Mouse (Mus musculus): ENCODE results near the gene Erbb4.

The Erbb4 gene

GRCm38 (mm10) chr1:69027816-69028215, 80.0 kb downstream of the Erbb4 start:
- DNase-seq (ENCODE audit: low read depth, low spot score) = no peak

DNA sequence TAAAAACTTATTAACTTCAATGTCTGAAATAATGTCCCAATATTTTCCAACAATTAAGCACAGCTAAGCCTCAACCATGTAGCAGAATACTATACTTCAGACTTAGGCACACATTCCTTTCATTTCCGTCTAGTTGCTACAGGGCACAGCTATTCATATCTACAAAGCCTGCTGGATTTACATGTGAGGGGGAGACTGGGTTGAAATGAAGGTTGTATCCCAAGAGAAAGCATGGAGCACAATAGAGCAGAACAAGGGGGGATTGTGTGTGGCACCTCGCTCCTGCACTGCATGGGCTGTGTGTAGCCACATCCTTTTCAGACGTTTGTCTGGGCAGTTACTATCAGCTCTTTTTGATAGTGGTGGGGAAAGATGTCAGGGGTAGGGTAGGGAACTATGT, 83.0 kb downstream of the Erbb4 start:
- DNase-seq (ENCODE audit: low read depth, low spot score) = no peak

GRCm38 (mm10) chr1:69023157-69023925, 84.5 kb downstream of the Erbb4 start:
- DNase-seq (ENCODE audit: low read depth, low spot score) = no peak

GRCm38 (mm10) chr1:69009800-69010505, 97.9 kb downstream of the Erbb4 start:
- DNase-seq (ENCODE audit: low read depth, low spot score) = no peak

GRCm38 (mm10) chr1:69001371-69001770, 106.5 kb downstream of the Erbb4 start:
- no peak for DNase-seq (ENCODE audit: low read depth, low spot score)

DNA sequence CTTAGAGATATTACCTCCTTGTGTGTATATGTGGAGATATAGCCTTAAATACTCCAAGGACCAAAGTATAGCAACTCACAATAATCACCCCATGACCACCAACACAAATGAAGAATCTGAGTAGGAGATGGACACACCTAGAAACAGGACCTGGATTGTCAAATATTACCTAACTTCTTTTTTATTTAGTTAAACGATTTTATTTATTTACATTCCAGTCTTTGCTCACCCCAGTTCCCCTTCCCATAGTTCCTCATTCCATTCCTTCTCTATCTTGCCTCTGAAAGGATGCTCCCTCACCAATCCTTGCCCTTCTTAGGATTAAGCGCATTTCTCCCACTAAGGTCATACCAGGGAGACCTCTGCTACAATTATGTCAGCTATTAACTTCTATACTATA, 128.6 kb downstream of the Erbb4 start:
- no peak for DNase-seq (ENCODE audit: low read depth, low spot score)

DNA sequence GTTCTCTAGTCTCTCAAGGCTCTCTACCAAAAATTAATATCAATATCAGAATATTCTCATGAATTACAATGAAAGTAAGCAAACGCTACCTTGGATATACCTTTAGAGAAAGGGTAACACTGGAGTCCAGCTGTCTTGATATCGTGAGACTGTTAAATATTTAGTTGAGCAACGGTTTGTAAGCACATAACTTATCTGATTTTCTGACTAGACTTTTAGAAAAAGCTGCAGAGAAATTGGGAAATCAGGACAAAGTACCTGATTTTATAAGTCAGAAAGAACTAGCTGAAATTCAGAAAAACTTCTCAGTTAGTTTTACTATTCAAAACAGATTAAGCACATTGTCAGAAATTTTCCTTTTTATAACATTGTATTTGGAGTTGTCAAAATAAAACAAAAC, 129.3 kb downstream of the Erbb4 start:
- no peak for DNase-seq (ENCODE audit: low read depth, low spot score)

GRCm38 (mm10) chr1:68973355-68974127, 134.3 kb downstream of the Erbb4 start:
- DNase-seq (ENCODE audit: low read depth, low spot score) = no peak

GRCm38 (mm10) chr1:68964127-68964526, 143.7 kb downstream of the Erbb4 start:
- no peak for DNase-seq (ENCODE audit: low read depth, low spot score)

DNA sequence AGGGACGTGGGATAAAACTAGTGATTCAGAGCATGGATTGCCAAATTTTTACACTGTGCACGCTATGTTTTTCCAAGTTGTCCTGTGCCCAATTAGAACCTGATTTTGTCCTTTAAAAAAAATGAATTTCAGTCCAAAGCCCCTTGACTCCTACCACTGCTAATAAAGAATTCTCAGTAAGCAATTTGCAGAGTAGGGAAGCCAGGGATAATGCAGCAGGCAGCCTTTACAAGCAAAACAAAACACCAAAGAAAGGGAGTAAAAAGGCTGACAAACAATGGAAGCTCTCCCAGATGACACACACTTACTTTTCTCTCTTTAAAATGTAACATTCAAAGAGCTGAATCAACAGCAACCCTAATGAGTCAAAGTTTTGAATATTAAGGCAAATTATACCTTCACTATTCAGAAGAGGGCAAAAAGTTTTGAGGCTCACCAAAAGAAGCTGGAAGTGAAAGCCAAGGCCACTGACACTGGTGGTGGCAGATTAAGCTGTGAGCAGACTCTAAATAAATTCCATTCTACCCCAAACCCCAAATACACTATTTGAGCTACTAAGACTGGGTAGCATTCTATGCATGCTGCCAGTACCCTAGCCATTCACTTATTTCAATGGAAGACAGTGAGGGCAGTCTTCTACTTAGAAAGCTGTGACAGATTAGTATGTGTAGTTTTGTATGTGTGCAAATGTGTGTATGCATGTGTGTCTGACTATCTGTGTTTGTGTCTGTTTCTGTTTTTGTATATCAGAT, 146.3 kb downstream of the Erbb4 start:
- DNase-seq (ENCODE audit: low read depth, low spot score) = no peak

DNA sequence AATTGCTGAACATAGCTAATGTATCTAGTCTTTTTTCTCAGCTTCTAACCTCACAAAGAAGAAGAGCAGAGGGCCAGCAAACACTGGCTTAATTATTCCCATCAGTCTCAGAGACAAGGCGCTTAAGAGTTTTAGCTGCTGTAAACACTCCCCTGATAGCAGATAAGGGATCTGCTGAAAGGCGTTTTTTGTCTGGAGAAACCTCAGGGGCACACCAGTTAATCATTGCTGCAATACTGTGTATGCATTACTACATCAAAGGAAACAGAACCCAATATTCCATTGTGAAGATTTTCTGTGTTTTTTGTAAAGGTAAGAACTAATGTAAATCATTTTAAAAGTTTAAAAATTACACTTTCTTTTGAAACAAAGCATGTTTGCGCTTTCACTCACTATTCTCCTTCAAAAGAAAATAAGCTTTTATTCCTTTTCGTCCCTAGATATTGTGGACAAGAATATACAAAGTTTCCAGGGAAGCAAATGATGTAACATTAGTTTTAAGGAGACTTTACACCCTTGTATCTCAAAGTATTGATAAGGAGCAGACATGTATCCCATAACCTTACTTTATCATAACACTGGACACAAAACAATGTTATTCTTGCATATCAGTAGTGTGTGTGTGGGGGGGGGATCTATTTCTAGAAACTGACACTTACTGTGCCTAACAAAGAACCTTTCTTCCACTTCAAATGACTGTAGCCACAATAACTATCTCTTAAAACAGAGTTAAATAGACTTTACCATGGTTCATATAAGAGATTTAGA, 150.9 kb downstream of the Erbb4 start:
- DNase-seq (ENCODE audit: low read depth, low spot score) = no peak

- no peak for DNase-seq (ENCODE audit: low read depth, low spot score)
These were observed 152.4 kb downstream of the Erbb4 start for GRCm38 (mm10) chr1:68955482-68955881.

DNA sequence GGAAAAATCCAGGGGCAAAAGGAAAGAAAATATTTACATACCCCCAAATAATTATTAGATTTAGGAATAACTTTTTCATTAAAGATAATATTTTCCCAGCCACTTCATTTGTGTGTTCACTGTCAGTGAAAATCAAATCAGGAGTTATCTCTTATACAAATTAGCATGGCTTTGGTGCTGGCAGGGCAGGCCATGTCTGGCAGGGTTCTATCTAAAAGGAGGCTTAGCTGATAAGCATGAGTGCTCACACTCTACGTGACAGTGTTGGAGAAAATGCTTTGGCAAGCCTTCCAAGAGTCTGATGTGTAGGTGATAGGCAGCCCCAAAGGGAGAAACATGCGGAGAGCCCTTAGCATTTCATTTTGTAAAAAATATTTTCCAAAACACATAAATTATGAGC, 164.7 kb downstream of the Erbb4 start:
- DNase-seq (ENCODE audit: low read depth, low spot score) = no peak

GRCm38 (mm10) chr1:68934804-68935203, 173.1 kb downstream of the Erbb4 start:
- no peak for DNase-seq (ENCODE audit: low read depth, low spot score)

- no peak for DNase-seq (ENCODE audit: low read depth, low spot score)
These were observed 174.4 kb downstream of the Erbb4 start for GRCm38 (mm10) chr1:68933330-68934065.

DNA sequence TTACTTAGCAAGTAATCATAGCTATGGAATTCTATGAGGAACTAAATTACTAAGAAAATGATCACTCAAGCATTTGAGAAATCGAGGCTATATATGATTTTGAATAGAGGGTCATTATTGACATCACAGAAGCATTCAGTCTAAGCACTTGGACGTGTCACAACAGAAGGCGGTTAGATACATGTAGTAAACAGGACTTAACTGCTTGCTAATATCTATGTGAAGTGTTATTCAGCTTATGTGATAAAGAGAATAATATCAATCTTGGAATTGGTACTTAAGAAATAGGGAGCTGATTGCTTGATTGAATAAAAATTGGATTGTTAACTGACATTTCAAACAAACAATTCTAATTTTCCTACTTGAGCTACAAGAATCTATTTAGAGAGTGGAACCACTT, 190.0 kb downstream of the Erbb4 start:
- no peak for DNase-seq (ENCODE audit: low read depth, low spot score)

GRCm38 (mm10) chr1:68892041-68892440, 215.8 kb downstream of the Erbb4 start:
- DNase-seq (ENCODE audit: low read depth, low spot score) = no peak

GRCm38 (mm10) chr1:68886823-68887222, 221.0 kb downstream of the Erbb4 start:
- DNase-seq (ENCODE audit: low read depth, low spot score) = no peak

DNA sequence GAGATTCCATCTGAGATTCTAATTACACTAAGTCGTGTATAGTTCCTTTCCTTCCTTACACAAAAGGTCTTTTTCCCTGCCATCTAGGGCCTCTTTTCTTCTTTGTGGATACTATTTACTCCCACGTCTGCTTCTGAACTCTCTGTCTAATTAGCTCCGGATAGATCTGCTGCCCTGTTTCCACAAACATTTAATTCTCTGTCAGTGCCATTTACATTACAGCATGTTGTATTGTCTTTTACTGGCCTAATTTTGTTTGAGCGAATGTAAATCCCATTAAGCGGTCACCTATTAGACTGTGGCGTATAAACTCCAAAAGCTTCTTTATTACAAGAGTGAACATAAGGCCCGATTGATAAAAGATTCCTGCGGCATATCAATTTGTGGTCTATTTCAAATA, 232.9 kb downstream of the Erbb4 start:
- DNase-seq (ENCODE audit: low read depth, low spot score) = no peak

DNA sequence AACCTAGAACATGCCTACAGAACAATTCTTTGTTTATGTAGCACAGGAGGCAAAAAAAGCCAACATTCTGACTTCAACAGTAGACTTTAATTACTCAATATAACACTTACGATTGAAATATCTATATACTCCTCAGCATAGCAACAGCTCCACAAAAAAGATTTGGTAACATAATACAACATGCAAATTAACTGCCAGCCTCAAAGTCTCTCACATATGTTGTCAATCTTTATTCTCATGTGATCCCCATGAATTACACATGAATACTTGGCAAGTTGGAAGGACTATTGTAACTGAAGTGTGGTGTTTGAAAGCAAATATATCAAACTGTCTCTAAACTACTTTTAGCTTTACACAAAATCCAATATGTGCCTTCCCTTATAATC, 234.2 kb downstream of the Erbb4 start:
- DNase-seq (ENCODE audit: low read depth, low spot score) = no peak
